Comparison of ENCODE assay signal across 28 mouse cellular contexts in the genomic region with DNA sequence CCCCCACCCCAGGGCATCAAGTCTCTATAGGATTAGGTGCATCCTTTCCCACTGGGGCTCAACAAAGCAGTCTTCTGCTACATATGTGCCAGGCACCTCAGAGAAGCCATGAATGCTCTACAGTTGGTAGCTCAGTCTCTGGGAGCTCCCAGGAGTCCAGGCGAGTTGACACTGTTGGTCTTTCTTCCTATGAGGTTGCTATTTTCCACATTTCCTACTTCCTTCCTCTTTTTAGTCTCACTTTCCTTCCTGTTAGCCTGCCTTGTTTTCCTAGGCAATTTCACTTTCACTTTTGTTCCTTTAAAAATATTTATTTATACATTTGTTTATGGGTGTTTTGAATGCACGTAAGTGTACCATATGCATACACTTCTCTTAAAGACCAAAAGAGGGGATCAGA.
"Had no signal": no experiment of that assay in that cellular context is flagged by ENCODE, and none has a peak within 500 bp of the region (broad histone marks: within the 10 kb centered on the region; RNA-seq: fewer than 3 reads in every experiment).

No protein-coding gene starts in this region.

- ATAC-seq: forebrain, embryonic 13.5 days; forebrain, embryonic 14.5 days; forebrain, embryonic 15.5 days; forebrain, embryonic 16.5 days; forebrain, postnatal 0 days had no signal

- DNase-seq: cerebellum, adult 18-20 months; cerebellum, adult 2 months; cerebellum, adult 9-10 months; cerebellum, adult 9-11 months; cerebellum, postnatal 10 days; cerebellum, postnatal 14 days; cerebellum, postnatal 25 days; embryo, embryonic 11 days; forebrain, postnatal 0 days; gastrocnemius, adult 2 months; gastrocnemius, postnatal 10 days; gastrocnemius, postnatal 14 days; gastrocnemius, postnatal 25 days; gastrocnemius, postnatal 36 days; heart, adult 11 months; heart, adult 18-20 months; heart, adult 2 months had no signal

- H3K4me3 ChIP-seq: embryonic facial prominence, embryonic 10.5 days; embryonic facial prominence, embryonic 12.5 days; embryonic facial prominence, embryonic 13.5 days; embryonic facial prominence, embryonic 15.5 days; erythroblast, embryonic 14.5 days; forebrain, embryonic 12.5 days; forebrain, embryonic 13.5 days; forebrain, embryonic 15.5 days; gastrocnemius, adult 2 months; heart, adult 2 months; heart, embryonic 10.5 days had no signal

- H3K27ac ChIP-seq: embryonic facial prominence, embryonic 10.5 days; embryonic facial prominence, embryonic 12.5 days; embryonic facial prominence, embryonic 13.5 days; embryonic facial prominence, embryonic 15.5 days; forebrain, embryonic 12.5 days; forebrain, embryonic 13.5 days; forebrain, embryonic 15.5 days; gastrocnemius, adult 2 months; heart, adult 2 months; heart, embryonic 10.5 days had no signal

- H3K9me3 ChIP-seq: embryonic facial prominence, embryonic 10.5 days; embryonic facial prominence, embryonic 12.5 days; embryonic facial prominence, embryonic 13.5 days; embryonic facial prominence, embryonic 15.5 days; forebrain, embryonic 12.5 days; forebrain, embryonic 13.5 days; forebrain, embryonic 15.5 days; heart, embryonic 10.5 days had no signal

- H3K27me3 ChIP-seq: embryonic facial prominence, embryonic 12.5 days; forebrain, embryonic 13.5 days; forebrain, embryonic 15.5 days had no signal

- H3K36me3 ChIP-seq: embryonic facial prominence, embryonic 10.5 days; embryonic facial prominence, embryonic 12.5 days; embryonic facial prominence, embryonic 13.5 days; embryonic facial prominence, embryonic 15.5 days; forebrain, embryonic 12.5 days; forebrain, embryonic 15.5 days; heart, embryonic 10.5 days had no signal

- H3K4me1 ChIP-seq: embryonic facial prominence, embryonic 10.5 days; embryonic facial prominence, embryonic 12.5 days; embryonic facial prominence, embryonic 13.5 days; embryonic facial prominence, embryonic 15.5 days; forebrain, embryonic 12.5 days; forebrain, embryonic 13.5 days; forebrain, embryonic 15.5 days; heart, embryonic 10.5 days had no signal
